Mouse (Mus musculus) adrenal gland, adult 8-10 months (tissue): ENCODE measurements around the gene Samd4b. TPM values are rescaled to one million over a fixed set of nuclear protein-coding genes. Genes with fewer than 3 reads are reported as not detected.
"Not testable (repeated sequence)": the region's sequence is repeated elsewhere in the genome, so short reads cannot be mapped to it uniquely, and the experiment has no call there.

ENCODE experiments used
- DNase-seq: peaks from one replicate; pipeline ENCODE4 v3.0.0; 2022
- total RNA-seq, 4 experiments: library from RNA; stranded (reverse); gene quantifications; 2 replicates each; pipeline ENCODE4 v1.2.4; 2022

Samd4b gene
- total RNA-seq, 4 experiments from 2014 or later = 62.4 to 83.9 (median 73.4) TPM

GRCm38 (mm10) chr7:28398000-28398399 lies 199.9 kb downstream of the Samd4b start:
- DNase-seq = no peak

GRCm38 (mm10) chr7:28395425-28395824 lies 202.5 kb downstream of the Samd4b start:
- DNase-seq = no peak

- no peak for DNase-seq
These were observed 204.5 kb downstream of the Samd4b start for GRCm38 (mm10) chr7:28393272-28393951.

GRCm38 (mm10) chr7:28392429-28393271 lies 205.3 kb downstream of the Samd4b start, which contains the start of the genes Med29 and Paf1:
Gene Med29 (minus strand): TSS chr7:28392708.
Gene Paf1 (plus strand): TSS chr7:28392951.
- DNase-seq = peak; percentile 98

GRCm38 (mm10) chr7:28390331-28390730 lies 207.6 kb downstream of the Samd4b start:
- DNase-seq = no peak

- not testable (repeated sequence) for DNase-seq
These were observed 210.6 kb downstream of the Samd4b start for GRCm38 (mm10) chr7:28387384-28387783.

- DNase-seq = not testable (repeated sequence)
These were observed 211.1 kb downstream of the Samd4b start for GRCm38 (mm10) chr7:28386877-28387276.

GRCm38 (mm10) chr7:28386462-28386861 lies 211.5 kb downstream of the Samd4b start:
- peak; percentile 72 for DNase-seq

- DNase-seq = no peak
These were observed 211.9 kb downstream of the Samd4b start for GRCm38 (mm10) chr7:28386007-28386406.

- no peak for DNase-seq
These were observed 212.7 kb downstream of the Samd4b start for GRCm38 (mm10) chr7:28385196-28385595.

- no peak for DNase-seq
These were observed 213.8 kb downstream of the Samd4b start for GRCm38 (mm10) chr7:28384162-28384561.

- no peak for DNase-seq
These were observed 214.3 kb downstream of the Samd4b start for GRCm38 (mm10) chr7:28383606-28384005.

GRCm38 (mm10) chr7:28382981-28383396 lies 215.0 kb downstream of the Samd4b start:
- peak; percentile 69 for DNase-seq

GRCm38 (mm10) chr7:28382347-28382951 lies 215.5 kb downstream of the Samd4b start:
- DNase-seq = no peak

GRCm38 (mm10) chr7:28381938-28382337 lies 216.0 kb downstream of the Samd4b start:
- peak; percentile 82 for DNase-seq

- peak; percentile 86 for DNase-seq
These were observed 216.7 kb downstream of the Samd4b start for GRCm38 (mm10) chr7:28381017-28381790.

GRCm38 (mm10) chr7:28380237-28381016 lies 217.5 kb downstream of the Samd4b start, which contains the start of gene Zfp36:
Gene Zfp36 (minus strand): TSS chr7:28380253.
- DNase-seq = no peak

GRCm38 (mm10) chr7:28378769-28379651 lies 218.9 kb downstream of the Samd4b start:
- peak; percentile 89 for DNase-seq

GRCm38 (mm10) chr7:28378066-28378690 lies 219.8 kb downstream of the Samd4b start:
- peak; percentile 51 for DNase-seq
